Mouse (Mus musculus) heart, postnatal 0 days (tissue): ENCODE data around the gene Ccn6.

Source experiments
- CTCF ChIP-seq: IDR thresholded peaks from 2 replicates; pipeline ENCODE4 v1.5.1; 2016; ENCODE audit warnings: antibody characterized with exemption, control low read depth, low read depth
- EP300 ChIP-seq: IDR thresholded peaks from 2 replicates; pipeline ENCODE4 v1.6.1; 2016; ENCODE audit warnings: antibody characterized with exemption, low read depth

DNA sequence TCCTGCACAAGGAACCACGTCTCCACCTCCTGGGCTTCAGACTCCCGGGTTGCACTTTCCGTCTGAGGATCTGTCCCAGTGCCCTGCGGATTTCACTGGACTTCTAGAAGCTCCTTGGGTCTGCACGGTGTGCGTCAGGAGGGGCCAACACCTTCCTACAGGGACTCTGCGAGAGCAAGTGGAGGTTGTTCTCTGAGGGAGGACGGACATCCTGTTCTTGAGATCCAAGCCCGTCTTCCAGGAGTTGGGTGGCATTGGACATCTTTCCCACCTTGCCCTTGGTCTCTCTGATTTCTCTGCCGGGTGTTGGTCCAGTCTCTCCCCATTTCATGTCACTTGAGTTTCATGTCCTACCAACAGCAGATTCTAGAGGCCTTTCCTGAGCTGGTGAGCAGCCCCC lies at the start of gene Ccn6:
- TF ChIP-seq CTCF (no peak), EP300 (no peak)
